Mouse (Mus musculus): ENCODE results near the gene Tbc1d5. TPM values are rescaled to one million over a fixed set of nuclear protein-coding genes. Genes with fewer than 3 reads are reported as not detected.
A peak's percentile ranks its signal among the peaks of the same experiment; 100 is the strongest.

Tbc1d5 gene
- polyA plus RNA-seq, 1 experiment from 2014 or later: 6.8 TPM

- H3K9ac ChIP-seq: peak overlapping the region; percentile 96
- no peaks in the 10 kb centered on the region for H3K9me3 ChIP-seq (replicated peaks)
- peak overlapping the region; percentile 76 for H3K4me2 ChIP-seq
- no peaks in the 10 kb centered on the region for H3K27me3 ChIP-seq
- peak overlapping the region; percentile 79 for H3K4me3 ChIP-seq
- no peaks in the 10 kb centered on the region for H3K36me3 ChIP-seq (ENCODE audit: poor library complexity, severe bottlenecking)
- peaks cover 12% of the 10 kb centered on the region for H3K4me1 ChIP-seq
- peak; percentile 81 for ATAC-seq
- H3K27ac ChIP-seq: peak overlapping the region; percentile 98
- under 1% methylated on average over 52 of the region's 59 CpGs for WGBS
Observed at GRCm38 (mm10) chr17:51178491-51179194, 509 bp downstream of the Tbc1d5 start.

GRCm38 (mm10) chr17:51177923-51178322, 1.2 kb downstream of the Tbc1d5 start:
- no peaks in the 10 kb centered on the region for H3K27me3 ChIP-seq
- H3K4me1 ChIP-seq: peaks cover 12% of the 10 kb centered on the region
- no peaks in the 10 kb centered on the region for H3K9me3 ChIP-seq (replicated peaks)
- H3K27ac ChIP-seq: no peak overlapping the region
- H3K4me2 ChIP-seq: peak overlapping the region; percentile 76
- no peak for ATAC-seq
- H3K9ac ChIP-seq: peak overlapping the region; percentile 96
- 64% methylated on average over 6 of the region's 6 CpGs for WGBS
- no peaks in the 10 kb centered on the region for H3K36me3 ChIP-seq (ENCODE audit: poor library complexity, severe bottlenecking)
- peak overlapping the region; percentile 79 for H3K4me3 ChIP-seq

- Histone ChIP-seq H3K4me3 (no peak overlapping the region), H3K36me3 (ENCODE audit: poor library complexity, severe bottlenecking) (no peaks in the 10 kb centered on the region), H3K27ac (no peak overlapping the region), H3K9me3 (replicated peaks) (no peaks in the 10 kb centered on the region), H3K27me3 (no peaks in the 10 kb centered on the region), H3K4me1 (no peaks in the 10 kb centered on the region), H3K4me2 (no peak overlapping the region), H3K9ac (no peak overlapping the region)
- ATAC-seq: no peak
- 95% methylated on average over 1 of the region's 1 CpGs for WGBS
Observed at GRCm38 (mm10) chr17:51172332-51172731, 6.8 kb downstream of the Tbc1d5 start.

- Histone ChIP-seq H3K4me3 (no peak overlapping the region), H3K36me3 (ENCODE audit: poor library complexity, severe bottlenecking) (no peaks in the 10 kb centered on the region), H3K4me1 (no peaks in the 10 kb centered on the region), H3K9me3 (replicated peaks) (no peaks in the 10 kb centered on the region), H3K27ac (no peak overlapping the region), H3K9ac (no peak overlapping the region), H3K27me3 (no peaks in the 10 kb centered on the region), H3K4me2 (no peak overlapping the region)
- ATAC-seq: no peak
- WGBS: 93% methylated on average over 3 of the region's 3 CpGs
Observed at GRCm38 (mm10) chr17:51171504-51171903, 7.6 kb downstream of the Tbc1d5 start.

- Histone ChIP-seq H3K36me3 (ENCODE audit: poor library complexity, severe bottlenecking) (no peaks in the 10 kb centered on the region), H3K4me1 (no peaks in the 10 kb centered on the region), H3K4me2 (no peak overlapping the region), H3K9ac (no peak overlapping the region), H3K4me3 (no peak overlapping the region), H3K27me3 (no peaks in the 10 kb centered on the region), H3K27ac (no peak overlapping the region), H3K9me3 (replicated peaks) (no peaks in the 10 kb centered on the region)
- no peak for ATAC-seq
- 83% methylated on average over 4 of the region's 4 CpGs for WGBS
Observed at GRCm38 (mm10) chr17:51169911-51170310, 9.2 kb downstream of the Tbc1d5 start.

GRCm38 (mm10) chr17:51162366-51162765, 16.8 kb downstream of the Tbc1d5 start:
- no peak for ATAC-seq
- Histone ChIP-seq H3K4me3 (no peak overlapping the region), H3K27me3 (no peaks in the 10 kb centered on the region), H3K9me3 (replicated peaks) (no peaks in the 10 kb centered on the region), H3K36me3 (ENCODE audit: poor library complexity, severe bottlenecking) (no peaks in the 10 kb centered on the region), H3K9ac (no peak overlapping the region), H3K27ac (no peak overlapping the region), H3K4me2 (no peak overlapping the region), H3K4me1 (no peaks in the 10 kb centered on the region)

- WGBS: 89% methylated on average over 5 of the region's 5 CpGs
Observed at GRCm38 (mm10) chr17:51159261-51159660, 19.9 kb downstream of the Tbc1d5 start.

GRCm38 (mm10) chr17:51150999-51151398, 28.2 kb downstream of the Tbc1d5 start:
- WGBS: 10% methylated on average over 3 of the region's 3 CpGs
- Histone ChIP-seq H3K9ac (no peak overlapping the region), H3K4me1 (no peaks in the 10 kb centered on the region), H3K27ac (no peak overlapping the region), H3K4me3 (no peak overlapping the region), H3K36me3 (ENCODE audit: poor library complexity, severe bottlenecking) (no peaks in the 10 kb centered on the region), H3K4me2 (no peak overlapping the region), H3K9me3 (replicated peaks) (no peaks in the 10 kb centered on the region), H3K27me3 (no peaks in the 10 kb centered on the region)
- no peak for ATAC-seq

More at GRCm38 (mm10) chr17:51159261-51159660, 19.9 kb downstream of the Tbc1d5 start:
- H3K27ac ChIP-seq: no peak overlapping the region
- no peaks in the 10 kb centered on the region for H3K9me3 ChIP-seq (replicated peaks)
- H3K4me3 ChIP-seq: no peak overlapping the region
- H3K4me2 ChIP-seq: no peak overlapping the region
- no peak overlapping the region for H3K9ac ChIP-seq
- H3K27me3 ChIP-seq: no peaks in the 10 kb centered on the region
- H3K36me3 ChIP-seq (ENCODE audit: poor library complexity, severe bottlenecking): no peaks in the 10 kb centered on the region
- 0 out of 2 replicates have a peak, but pooled peaks have one; percentile 30 for ATAC-seq
- no peaks in the 10 kb centered on the region for H3K4me1 ChIP-seq

GRCm38 (mm10) chr17:51144983-51145382, 34.2 kb downstream of the Tbc1d5 start:
- Histone ChIP-seq H3K9ac (no peak overlapping the region), H3K27ac (no peak overlapping the region), H3K27me3 (no peaks in the 10 kb centered on the region), H3K9me3 (replicated peaks) (no peaks in the 10 kb centered on the region), H3K4me1 (no peaks in the 10 kb centered on the region), H3K36me3 (ENCODE audit: poor library complexity, severe bottlenecking) (no peaks in the 10 kb centered on the region), H3K4me3 (no peak overlapping the region), H3K4me2 (no peak overlapping the region)
- 90% methylated on average over 4 of the region's 4 CpGs for WGBS
- no peak for ATAC-seq

- WGBS: 60% methylated on average over 4 of the region's 4 CpGs
- Histone ChIP-seq H3K36me3 (ENCODE audit: poor library complexity, severe bottlenecking) (no peaks in the 10 kb centered on the region), H3K4me2 (no peak overlapping the region), H3K4me3 (no peak overlapping the region), H3K4me1 (no peaks in the 10 kb centered on the region), H3K27me3 (no peaks in the 10 kb centered on the region), H3K27ac (no peak overlapping the region), H3K9ac (no peak overlapping the region), H3K9me3 (replicated peaks) (no peaks in the 10 kb centered on the region)
- no peak for ATAC-seq
Observed at GRCm38 (mm10) chr17:51142095-51142494, 37.1 kb downstream of the Tbc1d5 start.

GRCm38 (mm10) chr17:51111194-51111593, 68.0 kb downstream of the Tbc1d5 start:
- H3K4me2 ChIP-seq: no peak overlapping the region
- no peaks in the 10 kb centered on the region for H3K4me1 ChIP-seq
- H3K4me3 ChIP-seq: no peak overlapping the region
- ATAC-seq: peak; percentile 66; the same call in 1 of the 2 replicates
- no peaks in the 10 kb centered on the region for H3K36me3 ChIP-seq (ENCODE audit: poor library complexity, severe bottlenecking)
- 51% methylated on average over 2 of the region's 2 CpGs for WGBS
- no peaks in the 10 kb centered on the region for H3K27me3 ChIP-seq
- no peaks in the 10 kb centered on the region for H3K9me3 ChIP-seq (replicated peaks)
- H3K27ac ChIP-seq: no peak overlapping the region
- H3K9ac ChIP-seq: no peak overlapping the region

GRCm38 (mm10) chr17:51104294-51104693, 74.9 kb downstream of the Tbc1d5 start:
- H3K9ac ChIP-seq: no peak overlapping the region
- H3K9me3 ChIP-seq (replicated peaks): no peaks in the 10 kb centered on the region
- no peaks in the 10 kb centered on the region for H3K27me3 ChIP-seq
- no peaks in the 10 kb centered on the region for H3K36me3 ChIP-seq (ENCODE audit: poor library complexity, severe bottlenecking)
- H3K4me3 ChIP-seq: no peak overlapping the region
- ATAC-seq: no peak
- H3K4me1 ChIP-seq: no peaks in the 10 kb centered on the region
- H3K27ac ChIP-seq: no peak overlapping the region
- no peak overlapping the region for H3K4me2 ChIP-seq
- 85% methylated on average over 1 of the region's 1 CpGs for WGBS

GRCm38 (mm10) chr17:51043869-51044268, 135.3 kb downstream of the Tbc1d5 start:
- Histone ChIP-seq H3K4me1 (no peaks in the 10 kb centered on the region), H3K4me2 (no peak overlapping the region), H3K27me3 (no peaks in the 10 kb centered on the region), H3K4me3 (no peak overlapping the region), H3K27ac (no peak overlapping the region), H3K9me3 (replicated peaks) (no peaks in the 10 kb centered on the region), H3K9ac (no peak overlapping the region), H3K36me3 (ENCODE audit: poor library complexity, severe bottlenecking) (no peaks in the 10 kb centered on the region)
- no peak for ATAC-seq
- 82% methylated on average over 1 of the region's 1 CpGs for WGBS

All from forebrain, embryonic 13.5 days (tissue).